Mouse (Mus musculus): ENCODE measurements around the gene Nampt.

Gene Nampt

DNA sequence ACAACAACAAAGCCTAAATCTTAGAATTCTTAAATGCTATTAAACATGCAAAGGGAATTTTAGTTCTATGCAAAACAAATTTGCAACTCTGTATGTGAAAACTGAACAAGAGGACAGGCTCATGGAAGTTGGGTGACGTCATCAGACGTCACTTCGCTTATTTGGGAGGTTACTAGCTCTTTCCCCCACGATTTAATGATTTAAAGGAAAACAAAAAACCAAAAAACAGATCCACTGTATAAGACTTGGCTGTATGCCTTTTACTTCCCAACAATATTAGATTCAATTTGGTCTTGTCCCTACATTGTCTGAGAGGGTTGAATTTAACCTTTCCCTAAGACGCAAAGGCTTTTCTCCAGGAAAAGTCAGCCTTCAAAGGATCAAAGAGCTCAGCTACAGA, at the start of gene Nampt:
Nampt (plus strand) TSS at position 130 of the 400 bp plus-strand sequence.
- DNase-seq (ENCODE audit: extremely low read depth, insufficient read length, low spot score), result no peak

DNA sequence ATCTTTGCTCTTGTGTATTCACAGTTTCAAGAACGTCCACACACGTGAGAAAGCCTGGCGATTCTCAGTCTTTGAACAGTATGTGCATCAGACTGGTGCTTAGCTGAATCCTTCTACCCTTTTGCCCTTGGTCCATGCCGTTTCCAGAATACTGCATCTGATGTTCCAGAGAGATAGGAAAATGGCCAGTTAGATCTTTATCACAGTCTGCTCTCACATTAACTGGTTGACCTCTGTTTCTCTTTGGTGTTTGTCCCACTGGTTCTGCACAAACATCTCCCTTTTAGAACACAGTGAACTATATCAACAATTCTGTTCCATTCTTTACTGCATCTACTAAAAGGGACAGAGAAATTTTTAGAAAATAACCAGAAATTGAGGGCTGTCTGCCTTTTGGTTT, 48.6 kb upstream of the Nampt start:
- DNase-seq (ENCODE audit: extremely low read depth, insufficient read length, low spot score), result no peak

DNA sequence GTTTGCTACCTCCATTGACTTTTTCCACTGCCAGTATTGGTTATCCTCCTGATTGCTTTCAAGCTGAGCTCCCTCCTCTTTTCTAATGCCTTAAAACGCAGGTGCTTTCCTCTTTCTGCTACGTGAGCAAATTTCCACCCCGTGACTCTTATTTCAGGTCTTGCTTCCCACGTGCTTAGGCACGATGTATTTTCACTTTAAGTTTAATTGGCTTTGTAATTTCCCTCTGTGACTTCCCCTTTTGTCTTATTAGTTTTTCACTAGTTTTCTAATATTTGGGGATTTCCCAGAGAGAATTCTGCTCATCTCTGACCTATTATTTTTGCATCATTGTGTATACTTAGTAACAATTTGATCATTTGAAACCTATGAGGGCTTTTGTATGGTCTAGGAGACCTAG, 44.8 kb upstream of the Nampt start:
- no peak for DNase-seq (ENCODE audit: extremely low read depth, insufficient read length, low spot score)

DNA sequence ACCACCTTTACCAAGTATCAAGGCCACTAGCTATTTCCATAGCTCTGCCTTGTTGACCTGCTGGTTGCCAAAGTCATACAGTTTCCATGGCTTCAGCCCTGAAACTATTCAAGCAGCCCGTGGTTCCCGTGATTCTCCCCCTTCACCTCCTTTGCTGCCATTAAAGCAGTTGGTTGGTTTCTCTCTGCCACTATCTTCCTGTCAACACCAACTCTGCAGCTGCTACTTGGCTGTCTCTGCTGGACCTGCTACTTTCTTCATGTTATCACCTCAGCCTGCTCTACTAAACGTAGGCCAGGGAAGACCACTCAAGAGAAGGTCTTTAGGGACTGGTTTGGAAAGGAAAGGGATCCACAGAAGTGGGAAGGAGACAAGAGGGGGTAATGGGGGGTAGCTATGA, 30.3 kb upstream of the Nampt start:
- no peak for DNase-seq (ENCODE audit: extremely low read depth, insufficient read length, low spot score)

DNA sequence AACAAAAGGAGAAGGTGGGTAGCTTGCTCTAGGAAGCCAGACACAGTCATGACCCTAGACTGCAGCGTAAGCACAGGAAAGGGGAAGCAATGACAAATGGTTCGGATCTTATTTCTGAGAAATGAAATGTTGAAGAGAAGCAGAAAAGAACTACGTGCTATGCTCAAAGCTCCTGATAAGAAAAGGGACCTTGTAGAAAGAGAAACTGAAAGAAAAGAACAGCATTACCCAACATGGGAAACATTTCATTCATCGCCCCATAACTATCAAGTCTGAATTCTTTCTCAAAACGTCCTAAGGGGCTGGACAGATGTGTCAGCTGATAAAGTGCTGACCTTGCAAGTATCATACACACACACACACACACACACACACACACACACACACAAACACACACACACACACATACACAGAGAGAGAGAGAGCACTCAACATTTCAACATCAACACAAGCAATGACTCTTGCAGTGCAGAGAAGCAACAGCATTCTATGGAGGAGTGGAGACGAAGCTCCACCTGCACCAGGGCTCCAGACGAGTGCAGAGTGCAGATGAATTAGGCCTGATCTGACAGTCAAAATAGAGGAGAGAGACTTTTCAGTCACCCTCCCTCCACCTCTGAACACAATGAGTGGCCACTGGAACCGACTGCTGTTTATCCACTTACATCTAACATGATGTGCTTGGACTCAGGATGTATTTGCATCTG, 23.4 kb upstream of the Nampt start:
- no peak for DNase-seq (ENCODE audit: extremely low read depth, insufficient read length, low spot score)

DNA sequence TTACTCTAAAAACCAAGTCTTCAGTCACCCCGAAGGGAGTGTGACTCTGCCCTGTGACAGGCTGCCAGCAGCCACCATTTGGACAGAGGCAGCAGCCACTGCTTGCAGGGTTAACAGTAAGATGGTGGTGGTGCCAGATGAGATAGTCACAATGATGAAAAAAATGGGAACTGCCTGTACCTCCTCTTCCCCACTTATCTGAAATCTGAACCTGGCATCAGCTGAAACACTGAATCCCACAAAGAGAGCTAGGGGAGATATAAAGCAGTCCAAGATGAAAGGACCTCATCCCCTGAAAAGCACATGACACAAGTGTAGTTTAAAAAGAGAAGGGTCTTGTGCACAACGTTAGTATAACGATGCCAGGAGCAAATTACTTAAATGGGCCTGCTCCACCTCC, 21.9 kb upstream of the Nampt start:
- no peak for DNase-seq (ENCODE audit: extremely low read depth, insufficient read length, low spot score)

DNA sequence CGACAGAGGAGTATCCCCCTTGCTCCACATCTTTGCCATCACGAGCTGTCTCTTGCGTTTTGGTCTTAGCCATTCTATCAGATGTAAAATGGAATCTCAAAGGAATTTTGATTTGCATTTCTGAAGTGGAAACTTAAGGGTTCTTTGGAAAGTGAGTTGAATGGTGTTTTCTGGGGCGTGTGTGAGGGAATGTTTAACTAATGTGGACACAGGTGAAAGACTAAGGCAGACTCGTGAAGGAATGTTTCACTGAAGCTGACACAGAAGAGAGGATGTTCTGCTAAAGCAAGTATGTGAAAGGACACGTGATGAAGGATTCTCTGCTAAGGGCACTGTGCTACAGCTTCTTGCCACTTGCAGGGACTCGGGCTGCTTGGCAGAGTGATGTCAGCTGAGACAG, 18.3 kb upstream of the Nampt start:
- no peak for DNase-seq (ENCODE audit: extremely low read depth, insufficient read length, low spot score)

DNA sequence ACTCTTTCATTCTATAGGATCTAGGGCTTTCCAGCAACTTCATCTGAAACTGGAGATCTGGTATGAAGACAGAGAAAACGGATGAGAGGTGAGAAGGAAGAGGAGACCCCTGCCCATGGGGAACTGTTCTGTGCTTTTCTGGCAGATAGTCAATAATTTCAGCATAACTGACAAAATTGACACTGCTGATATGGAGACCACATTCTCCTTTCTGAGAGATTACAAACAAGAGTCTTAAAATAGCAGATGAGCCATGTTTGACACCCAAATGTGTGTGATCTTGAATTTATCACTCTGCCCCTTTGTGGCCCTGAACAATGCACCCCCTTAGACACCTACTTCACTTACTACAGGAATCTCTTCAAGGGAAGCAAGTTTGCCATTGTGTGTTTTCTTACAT, 13.8 kb upstream of the Nampt start:
- no peak for DNase-seq (ENCODE audit: extremely low read depth, insufficient read length, low spot score)

DNA sequence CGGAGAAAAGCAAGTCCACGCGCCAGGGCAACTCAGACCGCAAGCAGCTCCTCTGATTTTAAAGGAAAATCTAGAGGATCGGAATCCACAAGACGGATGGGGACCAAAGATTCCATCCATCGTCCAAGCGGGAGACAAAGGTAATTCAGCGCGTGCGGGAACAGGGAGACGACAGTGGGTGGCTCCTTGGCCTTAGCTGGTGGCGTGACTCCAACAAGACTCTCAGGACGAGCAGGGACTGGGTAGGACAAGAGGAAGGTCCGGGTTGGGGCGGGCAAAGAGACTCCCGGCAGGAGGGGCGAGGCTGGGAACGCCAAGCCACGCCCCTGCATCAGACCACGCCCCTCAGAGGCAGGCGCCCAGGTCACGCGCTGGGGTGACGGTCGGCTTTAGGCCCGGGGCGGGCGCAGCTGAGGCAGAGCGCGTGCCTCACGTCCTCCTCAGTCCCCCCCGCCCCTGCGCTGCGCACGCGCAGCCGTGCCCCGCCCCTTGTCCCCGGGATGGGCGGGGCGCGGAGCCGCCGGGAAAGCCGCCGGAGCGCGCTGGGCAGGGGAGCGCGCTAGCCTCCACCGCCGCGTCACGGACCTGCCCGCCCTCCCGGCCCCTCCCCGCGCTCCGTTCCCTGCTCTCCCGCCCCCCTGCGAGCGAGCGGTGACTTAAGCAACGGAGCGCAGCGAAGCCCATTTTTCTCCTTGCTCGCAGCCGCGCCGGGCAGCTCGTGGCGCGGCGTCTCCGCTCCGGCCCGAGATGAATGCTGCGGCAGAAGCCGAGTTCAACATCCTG, 669 bp downstream of the Nampt start:
- peak; percentile 99 for DNase-seq (ENCODE audit: extremely low read depth, insufficient read length, low spot score)

DNA sequence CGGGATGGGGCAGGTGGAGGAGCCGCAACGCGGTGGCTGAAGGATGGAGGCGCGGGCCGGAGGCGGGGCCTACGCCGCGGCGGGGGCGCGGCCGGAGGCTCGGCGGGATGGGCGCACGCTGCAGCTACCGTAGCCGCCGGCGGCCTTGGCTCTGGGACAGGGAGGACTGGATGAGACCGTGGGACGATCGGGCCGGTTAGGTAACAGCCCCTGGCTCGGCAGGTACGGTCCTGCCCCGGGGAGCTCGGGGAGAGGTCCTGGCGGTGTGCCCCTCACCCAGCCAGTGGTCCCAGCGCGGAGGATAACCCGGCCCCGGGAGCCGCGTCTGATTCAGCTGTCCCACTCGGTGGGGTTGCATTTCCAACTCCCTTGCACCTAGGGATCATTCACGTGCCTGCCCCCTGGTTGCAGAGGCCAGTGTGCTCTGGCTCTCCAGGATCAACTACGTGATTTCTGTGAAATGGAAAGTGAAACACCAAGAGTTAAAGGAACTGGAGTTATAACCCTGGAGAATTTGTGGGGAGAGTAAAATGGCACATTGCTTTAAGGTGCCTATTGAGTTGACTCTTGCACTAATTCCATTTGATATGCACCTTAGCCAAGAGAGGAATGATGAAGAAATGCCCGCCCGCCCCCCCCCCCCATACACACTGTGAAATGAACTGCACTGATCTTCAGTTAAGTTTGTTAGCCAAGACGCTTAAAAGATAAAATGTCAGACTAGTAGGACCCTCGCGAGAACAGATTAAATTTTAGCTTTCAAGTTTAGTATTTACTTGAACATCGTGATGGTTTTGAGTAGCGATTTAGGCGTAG, 1.6 kb downstream of the Nampt start:
- peak; percentile 82 for DNase-seq (ENCODE audit: extremely low read depth, insufficient read length, low spot score)

DNA sequence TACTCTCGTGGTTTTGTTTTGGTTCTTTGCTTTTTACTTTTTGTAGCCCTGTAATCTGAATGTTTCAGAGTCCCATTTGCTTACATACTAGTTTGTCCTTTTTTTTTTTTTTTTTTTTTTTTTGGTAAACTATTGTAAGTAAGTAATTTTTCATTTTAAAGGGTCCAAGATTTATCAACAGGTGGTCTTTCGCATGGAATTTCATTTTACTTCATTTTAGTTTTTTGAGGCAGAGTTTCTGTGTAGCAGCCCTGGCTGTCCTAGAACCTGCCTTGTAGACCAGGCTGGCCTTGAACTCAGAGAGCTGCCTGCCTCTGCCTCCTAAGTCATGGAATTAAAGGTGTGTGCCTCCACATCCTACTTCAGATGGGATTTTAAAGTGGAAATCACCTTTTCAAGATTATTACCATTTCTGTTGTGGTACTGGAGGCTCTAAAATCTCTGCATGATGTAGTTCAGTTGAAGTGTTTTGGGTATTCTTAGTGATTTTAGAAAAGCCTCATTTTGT, 2.2 kb downstream of the Nampt start:
- DNase-seq (ENCODE audit: extremely low read depth, insufficient read length, low spot score), result no peak

DNA sequence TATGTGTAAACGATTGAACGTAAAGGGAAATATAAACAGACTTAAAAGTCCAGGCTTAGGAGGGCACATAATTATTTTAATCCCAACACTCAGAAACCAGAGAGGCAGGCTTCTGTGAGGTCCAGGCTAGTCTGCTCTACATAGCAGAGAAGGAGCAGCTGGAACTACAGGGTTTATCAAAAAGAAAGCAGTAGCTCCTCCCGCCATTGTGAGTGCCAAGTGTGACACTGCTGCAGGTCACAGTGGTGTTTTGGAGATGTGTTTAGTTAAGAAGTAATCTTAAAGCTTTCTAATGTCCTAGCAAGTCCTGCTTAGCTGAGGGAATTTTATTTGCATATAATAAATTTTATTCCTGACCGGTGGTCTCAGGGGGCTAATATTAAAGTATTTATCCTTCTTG, 2.7 kb downstream of the Nampt start:
- DNase-seq (ENCODE audit: extremely low read depth, insufficient read length, low spot score), result no peak

DNA sequence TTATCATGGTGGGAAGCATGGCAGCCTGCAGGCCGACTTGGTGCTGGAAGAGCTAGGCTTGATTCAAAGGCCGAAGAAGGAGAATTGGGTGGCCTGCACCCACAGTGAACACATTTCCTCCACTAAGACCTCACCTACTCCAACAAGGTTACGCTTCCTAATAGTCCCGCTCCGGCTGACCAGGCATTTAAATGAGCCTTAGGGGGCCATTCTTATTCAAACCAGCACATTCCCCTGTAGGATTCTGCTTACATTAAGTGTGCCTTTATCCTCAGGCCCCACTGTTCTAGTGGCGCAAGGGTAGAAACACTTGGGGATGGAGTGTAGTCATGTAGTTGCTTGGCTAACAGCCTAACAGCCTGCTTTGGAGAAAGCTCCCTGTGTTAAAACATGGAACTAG, 5.2 kb downstream of the Nampt start:
- DNase-seq (ENCODE audit: extremely low read depth, insufficient read length, low spot score), result no peak

DNA sequence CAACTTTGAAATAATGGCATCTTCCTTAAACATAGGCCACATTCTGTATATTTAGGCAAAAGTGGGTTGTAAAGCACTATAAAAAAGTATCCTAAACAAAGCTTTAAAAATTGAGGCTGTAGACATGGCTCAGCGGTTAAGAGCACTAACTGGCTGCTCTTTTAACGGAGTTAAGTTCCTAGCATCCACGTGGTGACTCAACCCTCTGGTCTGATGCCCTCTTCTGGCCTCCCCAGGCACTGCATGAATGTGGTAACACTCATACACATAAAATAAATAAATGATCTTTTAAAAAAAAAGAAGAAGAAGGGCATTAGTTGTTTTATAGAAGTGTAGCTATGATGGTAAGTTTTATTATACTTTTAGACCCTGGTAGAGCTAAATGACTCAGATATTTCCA, 7.6 kb downstream of the Nampt start:
- peak; percentile 15 for DNase-seq (ENCODE audit: extremely low read depth, insufficient read length, low spot score)

DNA sequence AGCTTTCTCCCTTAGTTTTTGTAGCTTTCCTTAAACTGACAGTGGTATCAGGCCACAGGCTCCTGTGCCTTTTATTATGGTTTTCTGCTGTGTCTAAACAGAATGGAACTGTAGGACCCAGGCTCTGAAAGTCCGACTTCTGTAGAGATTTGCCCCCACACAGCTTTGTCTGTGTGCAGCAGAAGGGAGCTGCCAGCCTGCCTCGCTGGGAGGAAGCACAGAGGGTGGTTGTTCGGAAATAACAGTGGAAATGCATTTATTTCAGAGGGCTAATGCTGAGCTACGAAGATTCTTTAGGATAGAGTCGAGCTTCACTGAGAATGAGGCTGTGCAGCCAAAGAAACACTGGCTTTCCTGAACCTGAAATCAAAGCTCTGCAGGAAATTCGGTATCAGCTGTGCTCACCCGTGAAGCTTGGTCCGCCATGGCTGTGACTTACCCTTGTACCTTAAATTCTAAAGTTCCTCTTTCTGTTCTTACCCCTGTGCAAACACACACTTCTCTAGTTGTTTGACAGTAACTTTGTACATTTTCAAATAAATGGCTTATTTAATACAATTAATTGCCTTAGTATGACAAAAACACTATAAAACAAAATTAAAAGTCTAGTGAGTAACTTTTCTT, 8.9 kb downstream of the Nampt start:
- DNase-seq (ENCODE audit: extremely low read depth, insufficient read length, low spot score), result no peak

DNA sequence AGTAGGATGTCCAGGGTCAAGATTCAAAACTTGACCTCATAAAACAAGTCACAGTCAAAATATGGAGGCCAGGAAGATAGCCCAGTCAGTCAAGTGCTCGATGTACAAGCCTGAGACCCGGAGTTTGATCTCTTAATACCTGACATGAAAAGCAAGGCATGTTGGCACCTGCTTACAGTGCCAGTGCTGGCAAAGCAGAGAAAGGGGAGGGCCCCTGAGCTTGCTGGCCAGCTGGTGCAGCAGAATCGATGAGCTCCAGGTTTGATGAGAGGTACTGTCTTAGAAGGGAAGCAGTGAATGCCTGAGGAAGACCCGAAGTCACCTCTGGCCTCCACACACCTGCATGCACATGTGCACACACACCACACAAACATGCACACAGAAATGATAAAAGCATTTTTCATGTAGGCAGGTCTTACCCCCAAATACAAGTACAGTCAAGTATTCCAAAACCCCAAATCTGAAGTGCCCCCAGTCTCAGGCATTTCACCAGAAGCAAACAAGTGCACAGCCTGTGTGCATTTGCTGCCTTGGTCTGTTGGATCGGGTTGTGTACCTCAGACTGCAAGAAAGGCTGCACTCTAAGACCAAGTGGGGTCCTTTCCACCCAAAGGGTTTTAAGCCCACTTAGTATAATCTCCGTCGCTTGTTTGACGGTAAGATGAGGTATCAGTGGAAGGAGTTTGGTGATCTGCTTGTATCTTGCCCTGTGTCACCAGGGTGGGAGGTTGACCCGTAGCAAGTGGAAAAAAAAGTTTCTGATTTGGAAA, 10.2 kb downstream of the Nampt start:
- no peak for DNase-seq (ENCODE audit: extremely low read depth, insufficient read length, low spot score)

DNA sequence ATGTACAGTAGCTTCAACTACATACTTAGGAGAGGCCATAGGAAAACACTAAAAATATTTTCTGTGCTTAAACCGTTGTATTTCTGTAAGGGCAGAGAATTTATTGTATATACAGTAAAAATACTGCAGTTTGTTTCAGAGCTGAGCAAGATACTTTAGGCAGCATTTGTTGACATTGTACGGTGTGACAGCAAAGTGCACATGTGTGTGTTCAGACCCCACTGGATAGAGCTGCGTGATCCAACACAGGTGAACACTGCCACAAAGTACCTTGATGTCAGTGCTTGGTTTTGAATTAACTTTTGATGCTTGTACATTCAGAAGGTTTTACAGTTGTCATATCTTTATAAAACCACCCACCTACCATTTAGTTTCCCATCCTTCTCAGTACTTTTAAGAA, 12.7 kb downstream of the Nampt start:
- DNase-seq (ENCODE audit: extremely low read depth, insufficient read length, low spot score), result no peak

DNA sequence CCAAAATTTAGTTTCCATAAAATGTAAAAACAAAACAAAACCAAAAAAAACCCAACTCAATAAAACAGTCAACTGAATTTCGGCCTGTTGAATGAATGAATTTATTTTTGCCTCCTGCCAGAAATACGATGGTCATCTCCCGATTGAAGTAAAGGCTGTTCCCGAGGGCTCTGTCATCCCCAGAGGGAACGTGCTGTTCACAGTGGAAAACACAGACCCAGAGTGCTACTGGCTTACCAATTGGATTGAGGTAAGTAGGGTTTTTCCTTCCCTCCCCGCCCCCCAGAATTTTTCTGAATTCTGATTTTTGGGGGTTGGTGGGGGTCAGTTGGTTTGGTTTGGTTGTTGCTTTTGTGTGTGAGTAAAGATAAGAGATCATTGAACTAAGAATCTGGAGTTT, 15.4 kb downstream of the Nampt start:
- DNase-seq (ENCODE audit: extremely low read depth, insufficient read length, low spot score), result no peak

DNA sequence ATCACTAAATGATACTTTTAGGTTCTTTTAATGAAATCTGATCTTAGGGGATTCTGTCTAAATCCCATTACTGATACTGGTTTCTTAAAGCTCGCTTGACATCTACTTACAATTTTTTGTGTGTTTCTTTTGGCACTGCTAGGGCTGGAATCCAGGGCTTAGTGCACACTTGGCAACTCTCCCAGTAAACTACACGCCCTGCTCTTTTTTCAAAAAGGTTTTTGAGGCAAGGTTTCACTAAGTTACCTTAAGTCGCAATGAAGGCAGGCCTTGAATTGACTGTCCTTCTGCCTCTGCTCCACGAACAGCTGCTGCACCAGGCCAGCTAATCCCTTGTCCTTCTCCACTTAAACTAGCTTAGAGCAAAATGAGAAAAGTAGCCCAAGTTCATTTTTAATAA, 15.9 kb downstream of the Nampt start:
- peak; percentile 7 for DNase-seq (ENCODE audit: extremely low read depth, insufficient read length, low spot score)

DNA sequence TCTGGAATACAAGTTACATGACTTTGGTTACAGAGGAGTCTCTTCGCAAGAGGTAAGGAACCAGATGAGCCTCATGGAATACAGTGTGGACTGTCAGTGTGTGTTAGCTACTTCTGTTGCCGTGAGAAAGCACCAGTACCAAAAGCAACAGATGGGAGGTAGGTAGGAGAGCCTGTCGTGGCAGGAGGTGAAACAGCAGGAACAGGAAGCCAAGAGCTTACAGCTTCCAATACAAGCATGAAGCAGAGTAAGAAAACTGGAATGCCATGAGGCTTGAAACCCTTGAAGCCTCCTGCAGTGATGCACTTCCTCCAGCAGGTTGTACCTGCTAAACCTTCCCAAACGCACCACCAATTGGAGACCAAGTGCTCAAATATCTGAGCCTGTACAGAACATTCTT, 19.1 kb downstream of the Nampt start:
- no peak for DNase-seq (ENCODE audit: extremely low read depth, insufficient read length, low spot score)

Data from 3134 (cell line).